Mouse (Mus musculus) MEL (cell line): ENCODE results near the gene Auts2.

Source experiments
- MAX ChIP-seq: IDR thresholded peaks from 2 replicates; pipeline ENCODE4 v1.6.1; 2011; ENCODE audit warnings: low read length, improper control_type of control experiment
- ZKSCAN1 ChIP-seq: IDR thresholded peaks from 2 replicates; pipeline ENCODE4 v1.6.1; 2012; ENCODE audit warnings: low read depth, mild to moderate bottlenecking, inconsistent platforms, low read length, improper control_type of control experiment, moderate library complexity

DNA sequence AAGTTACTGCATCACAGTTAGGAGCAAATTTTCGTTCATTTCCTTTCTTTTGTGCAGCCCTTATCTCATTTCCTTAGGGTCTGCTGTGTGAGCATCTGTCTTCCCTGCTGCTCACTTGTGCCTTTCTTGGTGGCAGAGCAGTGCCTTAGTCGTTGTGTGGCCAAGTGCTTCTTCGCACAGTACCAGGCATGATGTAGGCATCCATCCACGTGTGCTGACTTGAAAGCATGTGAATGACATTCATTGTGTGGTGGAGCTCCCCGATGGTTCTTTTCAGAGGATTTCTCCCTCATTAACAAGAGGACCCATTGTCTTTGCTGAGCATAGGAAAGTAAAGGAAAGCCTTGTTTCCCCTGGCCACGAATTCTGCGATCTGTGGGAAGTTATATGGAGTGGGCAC lies 36.6 kb upstream of the Auts2 start:
- TF ChIP-seq ZKSCAN1: no peak
- TF ChIP-seq MAX: no peak
